Mouse (Mus musculus) left cerebral cortex, postnatal 25 days (tissue): ENCODE measurements around the gene Ttc28. TPM values are rescaled to one million over a fixed set of nuclear protein-coding genes. Genes with fewer than 3 reads are reported as not detected.
A peak's percentile ranks its signal among the peaks of the same experiment; 100 is the strongest.
"Not testable (repeated sequence)": the region's sequence is repeated elsewhere in the genome, so short reads cannot be mapped to it uniquely, and the experiment has no call there.

Experiments used
- DNase-seq, 2 experiments: peaks; one replicate each; pipeline ENCODE4 v3.0.0; 2022; ENCODE audit warnings: low spot score in 2 of 2, mixed read lengths in 1 of 2
- intact Hi-C: fragments of 180-260 bp; cut with DNase I; formaldehyde crosslinking; loops from one replicate; pipeline ENCODE4 v1.15.1; 2025
- total RNA-seq, 2 experiments: library from RNA; stranded (reverse); gene quantifications; 2 replicates each; pipeline ENCODE4 v1.2.3; 2021

The Ttc28 gene
- total RNA-seq, 2 experiments from 2014 or later, result 11.6 to 13.2 TPM

GRCm38 (mm10) chr5:111237176-111237636 is 357.6 kb downstream of the Ttc28 start:
- intact Hi-C loops, result no loop called here
- no peak for DNase-seq

- no peak for DNase-seq
- intact Hi-C loops, result no loop called here
Measured at GRCm38 (mm10) chr5:111239223-111239622, 359.6 kb downstream of the Ttc28 start.

GRCm38 (mm10) chr5:111243447-111244040 is 363.9 kb downstream of the Ttc28 start:
- DNase-seq, result no peak
- intact Hi-C loops, result no loop called here

GRCm38 (mm10) chr5:111244061-111244460 is 364.5 kb downstream of the Ttc28 start:
- no peak for DNase-seq
- intact Hi-C loops, result no loop called here

GRCm38 (mm10) chr5:111247571-111248265 is 368.1 kb downstream of the Ttc28 start:
- intact Hi-C loops, result no loop called here

GRCm38 (mm10) chr5:111252147-111252546 is 372.5 kb downstream of the Ttc28 start:
- intact Hi-C loops, result no loop called here
- no peak for DNase-seq

More at GRCm38 (mm10) chr5:111247571-111248265, 368.1 kb downstream of the Ttc28 start:
- no peak for DNase-seq

- no peak for DNase-seq
- intact Hi-C loops, result no loop called here
Measured at GRCm38 (mm10) chr5:111254362-111254761, 374.8 kb downstream of the Ttc28 start.

GRCm38 (mm10) chr5:111254781-111255180 is 375.2 kb downstream of the Ttc28 start:
- DNase-seq, result peak in 1 of 2 experiments; percentile 24
- intact Hi-C loops, result loop anchor here (5.0 kb wide), 1 partner anchor 332 kb away; no protein-coding TSS in a partner anchor

GRCm38 (mm10) chr5:111256181-111256580 is 376.6 kb downstream of the Ttc28 start:
- no peak for DNase-seq

GRCm38 (mm10) chr5:111257127-111257526 is 377.5 kb downstream of the Ttc28 start:
- intact Hi-C loops, result loop anchor here (2.0 to 5.0 kb wide), 3 partner anchors 48 to 420 kb away; no protein-coding TSS in a partner anchor
- DNase-seq, result peak; percentile 65 to 73

More at GRCm38 (mm10) chr5:111256181-111256580, 376.6 kb downstream of the Ttc28 start:
- intact Hi-C loops, result loop anchor here (2.0 to 5.0 kb wide), 3 partner anchors 47 to 419 kb away; no protein-coding TSS in a partner anchor

GRCm38 (mm10) chr5:111261162-111261561 is 381.6 kb downstream of the Ttc28 start:
- DNase-seq, result not testable (repeated sequence)
- intact Hi-C loops, result loop anchor here (5.0 kb wide), 2 partner anchors 284 to 474 kb away; no protein-coding TSS in a partner anchor

- intact Hi-C loops, result loop anchor here (5.0 kb wide), 2 partner anchors 285 to 475 kb away; no protein-coding TSS in a partner anchor
- DNase-seq, result no peak
Measured at GRCm38 (mm10) chr5:111261733-111262573, 382.4 kb downstream of the Ttc28 start.

GRCm38 (mm10) chr5:111262574-111263239 is 383.1 kb downstream of the Ttc28 start:
- peak in 1 of 2 experiments; percentile 31 for DNase-seq
- intact Hi-C loops, result loop anchor here (5.0 kb wide), 2 partner anchors 285 to 475 kb away; no protein-coding TSS in a partner anchor

GRCm38 (mm10) chr5:111263370-111263769 is 383.8 kb downstream of the Ttc28 start:
- intact Hi-C loops, result loop anchor here (5.0 kb wide), 2 partner anchors 286 to 476 kb away; no protein-coding TSS in a partner anchor
- no peak for DNase-seq

GRCm38 (mm10) chr5:111264488-111264887 is 384.9 kb downstream of the Ttc28 start:
- DNase-seq, result no peak
- intact Hi-C loops, result loop anchor here (5.0 kb wide), 2 partner anchors 287 to 477 kb away; no protein-coding TSS in a partner anchor

- no peak for DNase-seq
- intact Hi-C loops, result no loop called here
Measured at GRCm38 (mm10) chr5:111266658-111267057, 387.1 kb downstream of the Ttc28 start.

GRCm38 (mm10) chr5:111267100-111267499 is 387.5 kb downstream of the Ttc28 start:
- no peak for DNase-seq
- intact Hi-C loops, result no loop called here

- DNase-seq, result no peak
- intact Hi-C loops, result loop anchor here (2.0 kb wide), 1 partner anchor 432 kb away; no protein-coding TSS in a partner anchor
Measured at GRCm38 (mm10) chr5:111268852-111269251, 389.2 kb downstream of the Ttc28 start.
